Mouse (Mus musculus): ENCODE results near the gene Tef. TPM values are rescaled to one million over a fixed set of nuclear protein-coding genes. Genes with fewer than 3 reads are reported as not detected.

Tef gene
- polyA plus RNA-seq, 1 experiment from 2014 or later: 22.9 TPM

DNA sequence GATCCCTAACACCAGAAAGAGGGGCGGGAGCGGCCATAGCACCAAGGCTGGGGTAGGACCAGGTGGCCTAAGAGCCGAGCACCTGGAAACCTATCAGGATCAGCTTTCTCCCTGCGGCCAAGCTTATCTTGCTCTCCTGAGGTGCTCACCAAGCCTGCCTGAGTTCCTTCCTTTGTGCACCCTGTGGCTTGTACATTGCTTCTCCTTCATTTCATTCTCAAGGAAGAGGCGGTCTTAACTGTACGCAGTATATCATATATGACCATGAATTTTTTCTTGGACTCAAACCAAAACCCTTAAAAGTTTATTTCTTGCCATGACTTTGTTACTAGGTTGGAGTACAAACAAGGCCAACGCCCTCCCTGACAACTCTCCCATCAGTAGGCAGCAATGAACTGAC, 62.0 kb downstream of the Tef start:
- Histone ChIP-seq H3K27ac (no peak overlapping the region), H3K9ac (no peak overlapping the region), H3K27me3 (no peaks in the 10 kb centered on the region), H3K4me2 (no peak overlapping the region), H3K36me3 (peaks cover 46% of the 10 kb centered on the region), H3K4me1 (replicated peaks) (peaks cover 7% of the 10 kb centered on the region), H3K9me3 (replicated peaks) (no peaks in the 10 kb centered on the region), H3K4me3 (no peak overlapping the region)
- 91% methylated on average over 7 of the region's 7 CpGs for WGBS
- no peak for ATAC-seq (replicated peaks; ENCODE audit: insufficient number of reproducible peaks, insufficient read depth, low FRiP score, low read depth)

DNA sequence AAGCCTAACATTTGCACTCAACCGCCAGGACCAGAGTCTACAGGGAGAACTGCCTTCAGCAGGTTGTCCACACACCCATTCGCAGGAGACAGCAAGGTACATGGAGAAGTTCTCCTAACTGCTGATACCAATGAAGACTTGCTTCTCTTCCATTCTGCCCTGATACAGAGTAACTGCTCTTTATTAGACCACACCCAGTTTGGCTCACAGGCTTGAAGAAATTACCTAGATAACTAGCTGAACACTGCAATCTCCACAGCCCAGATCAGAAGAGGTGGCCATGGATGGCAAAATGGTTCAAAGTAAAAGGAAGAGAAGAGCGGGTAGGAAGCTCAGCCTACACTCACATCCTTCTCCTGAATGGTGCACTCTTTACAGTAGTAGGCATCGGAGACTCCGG, 67.8 kb downstream of the Tef start:
- Histone ChIP-seq H3K27ac (no peak overlapping the region), H3K36me3 (peaks cover 53% of the 10 kb centered on the region), H3K27me3 (no peaks in the 10 kb centered on the region), H3K4me3 (no peak overlapping the region), H3K9ac (no peak overlapping the region), H3K4me1 (replicated peaks) (peaks cover 17% of the 10 kb centered on the region), H3K9me3 (replicated peaks) (no peaks in the 10 kb centered on the region), H3K4me2 (no peak overlapping the region)
- no peak for ATAC-seq (replicated peaks; ENCODE audit: insufficient number of reproducible peaks, insufficient read depth, low FRiP score, low read depth)
- 95% methylated on average over 5 of the region's 5 CpGs for WGBS

DNA sequence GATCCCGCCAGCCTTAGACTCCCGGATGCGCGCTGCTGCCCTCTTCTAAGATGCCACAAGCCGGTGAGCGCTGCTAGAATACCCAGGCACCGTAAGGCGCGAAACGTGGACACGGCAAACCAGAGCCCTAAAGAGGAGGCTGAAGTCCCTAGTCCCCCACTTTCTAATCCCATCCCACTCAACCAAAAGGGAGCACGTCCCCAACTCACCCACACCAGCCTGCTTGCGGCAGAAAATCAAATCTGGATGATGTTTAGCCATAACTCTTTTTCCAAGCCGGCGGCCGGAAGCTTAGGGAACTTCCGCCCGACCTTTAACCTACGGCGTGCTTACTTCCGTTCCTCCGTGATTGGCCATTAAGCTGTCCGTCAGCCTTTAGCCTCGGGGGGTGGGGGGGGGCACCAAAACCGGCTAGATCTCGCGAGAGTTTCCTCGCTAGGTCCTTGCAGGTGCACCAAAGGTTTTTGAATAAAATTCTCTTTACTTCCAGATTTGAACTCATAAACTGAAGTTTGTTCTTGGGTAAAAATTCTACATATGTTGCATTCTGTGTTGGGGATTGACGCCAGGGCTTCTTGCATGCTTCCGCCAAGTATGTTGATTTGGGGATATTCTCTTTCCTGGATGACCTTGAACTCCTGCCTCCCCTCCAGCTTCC, 69.5 kb downstream of the Tef start, which contains the start of gene Phf5a:
Gene Phf5a (minus strand): TSS at position 308 of the 658 bp plus-strand sequence.
- peaks cover 37% of the 10 kb centered on the region for H3K36me3 ChIP-seq
- H3K4me1 ChIP-seq (replicated peaks): peaks cover 25% of the 10 kb centered on the region
- no peaks in the 10 kb centered on the region for H3K9me3 ChIP-seq (replicated peaks)
- no peaks in the 10 kb centered on the region for H3K27me3 ChIP-seq
- H3K27ac ChIP-seq: peak within 1 kb of the TSS; percentile 95
- H3K9ac ChIP-seq: peak within 1 kb of the TSS; percentile 92
- peak within 1 kb of the TSS; percentile 94 for H3K4me3 ChIP-seq
- peak; percentile 89 for ATAC-seq (replicated peaks; ENCODE audit: insufficient number of reproducible peaks, insufficient read depth, low FRiP score, low read depth)
- H3K4me2 ChIP-seq: peak within 1 kb of the TSS; percentile 68
- WGBS: under 1% methylated on average over 30 of the region's 30 CpGs

DNA sequence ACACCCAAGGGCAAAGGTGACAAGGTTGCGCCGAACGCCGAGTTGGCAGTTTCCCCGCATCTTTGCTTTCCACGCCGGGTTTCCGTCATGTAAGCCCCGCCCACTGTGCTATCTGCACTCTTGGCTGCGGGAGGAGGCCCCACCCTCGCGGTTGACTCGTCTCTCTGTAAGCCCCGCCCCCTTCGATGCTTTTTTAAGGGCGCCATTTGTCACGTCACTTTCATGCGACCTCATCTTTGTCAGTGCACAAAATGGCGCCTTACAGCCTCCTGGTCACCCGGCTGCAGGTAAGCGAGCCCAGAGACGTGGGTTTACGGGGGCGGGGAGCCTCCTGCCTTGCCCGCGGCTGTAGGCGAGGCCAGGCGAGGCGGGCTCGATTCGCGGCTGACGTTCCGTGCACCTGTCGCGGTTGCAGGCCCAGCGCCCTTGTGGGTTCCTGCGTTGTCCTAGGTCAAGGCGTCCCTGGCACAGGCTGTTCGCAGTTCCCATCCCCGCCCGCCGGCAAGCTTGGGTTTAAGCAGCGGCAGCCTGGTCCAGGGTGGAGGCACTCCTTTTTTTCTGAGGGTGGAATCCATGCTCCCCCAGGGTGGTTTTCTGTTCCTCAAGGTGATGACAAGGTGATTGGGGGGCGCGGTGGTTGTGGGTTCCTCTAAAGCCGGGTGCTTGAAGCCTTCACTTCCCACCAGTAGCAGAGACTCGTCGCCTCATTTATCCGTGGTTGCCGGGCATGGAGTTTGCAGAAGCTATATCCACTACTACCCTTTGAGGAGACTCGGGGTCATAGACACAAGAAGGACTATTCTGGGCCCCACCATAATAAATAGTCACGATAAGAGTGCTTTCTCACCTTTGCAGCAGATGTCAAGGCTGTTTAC, 70.3 kb downstream of the Tef start, which contains the start of gene Aco2:
Gene Aco2 (plus strand): TSS at position 48 of the 875 bp plus-strand sequence.
- Histone ChIP-seq H3K4me3 (peak within 1 kb of the TSS; percentile 94), H3K4me1 (replicated peaks) (peaks cover 29% of the 10 kb centered on the region), H3K27ac (peak within 1 kb of the TSS; percentile 95), H3K27me3 (no peaks in the 10 kb centered on the region), H3K4me2 (peak within 1 kb of the TSS; percentile 68), H3K9ac (peak within 1 kb of the TSS; percentile 92), H3K9me3 (replicated peaks) (no peaks in the 10 kb centered on the region), H3K36me3 (peaks cover 32% of the 10 kb centered on the region)
- ATAC-seq (replicated peaks; ENCODE audit: insufficient number of reproducible peaks, insufficient read depth, low FRiP score, low read depth): peak; percentile 90
- under 1% methylated on average over 53 of the region's 53 CpGs for WGBS

Other genes starting within 250 kb of the Tef start
- gene Ep300, start 217.1 kb upstream of the Tef start, polyA plus RNA-seq (2015; fragmentation: Nextera tagmentation; extraction: Ambion mirVana): 9.4 and 12.6 TPM in 2 replicates
- 12.9 and 17.2 TPM in 2 replicates for gene L3mbtl2, start 138.5 kb upstream of the Tef start, polyA plus RNA-seq (2015; fragmentation: Nextera tagmentation; extraction: Ambion mirVana)
- gene Chadl, start 105.1 kb upstream of the Tef start, polyA plus RNA-seq (2015; fragmentation: Nextera tagmentation; extraction: Ambion mirVana): 1.4 and 2.3 TPM in 2 replicates
- gene Zc3h7b, start 57.4 kb upstream of the Tef start, polyA plus RNA-seq (2015; fragmentation: Nextera tagmentation; extraction: Ambion mirVana): 18.2 and 22.8 TPM in 2 replicates
- gene Rangap1, start 56.9 kb upstream of the Tef start, polyA plus RNA-seq (2015; fragmentation: Nextera tagmentation; extraction: Ambion mirVana): 66.4 and 81.4 TPM in 2 replicates
- 15.8 and 17.6 TPM in 2 replicates for gene Tob2, start 56.4 kb downstream of the Tef start, polyA plus RNA-seq (2015; fragmentation: Nextera tagmentation; extraction: Ambion mirVana)
- gene Phf5a, start 69.5 kb downstream of the Tef start, polyA plus RNA-seq (2015; fragmentation: Nextera tagmentation; extraction: Ambion mirVana): 70.5 and 97.6 TPM in 2 replicates
- gene Aco2, start 69.9 kb downstream of the Tef start, polyA plus RNA-seq (2015; fragmentation: Nextera tagmentation; extraction: Ambion mirVana): 610 and 636 TPM in 2 replicates
- gene Polr3h, start 123.8 kb downstream of the Tef start, polyA plus RNA-seq (2015; fragmentation: Nextera tagmentation; extraction: Ambion mirVana): 134 and 145 TPM in 2 replicates
- 5.7 and 9.6 TPM in 2 replicates for gene Csdc2, start 134.3 kb downstream of the Tef start, polyA plus RNA-seq (2015; fragmentation: Nextera tagmentation; extraction: Ambion mirVana)
- gene Pmm1, start 158.5 kb downstream of the Tef start, polyA plus RNA-seq (2015; fragmentation: Nextera tagmentation; extraction: Ambion mirVana): 18.1 and 27.9 TPM in 2 replicates
- gene 1700029P11Rik, start 178.1 kb downstream of the Tef start, polyA plus RNA-seq (2015; fragmentation: Nextera tagmentation; extraction: Ambion mirVana): not detected in 2 replicates
- gene Xrcc6, start 185.4 kb downstream of the Tef start, polyA plus RNA-seq (2015; fragmentation: Nextera tagmentation; extraction: Ambion mirVana): 58.2 and 85.4 TPM in 2 replicates
- gene Desi1, start 231.4 kb downstream of the Tef start, polyA plus RNA-seq (2015; fragmentation: Nextera tagmentation; extraction: Ambion mirVana): 16.8 and 26.9 TPM in 2 replicates
- gene Snu13, start 245.2 kb downstream of the Tef start, polyA plus RNA-seq (2015; fragmentation: Nextera tagmentation; extraction: Ambion mirVana): 130 and 171 TPM in 2 replicates